Mouse (Mus musculus) hindbrain, embryonic 11.5 days (tissue): Measurements from ENCODE around the gene Fpgs. TPM values are rescaled to one million over a fixed set of nuclear protein-coding genes. Genes with fewer than 3 reads are reported as not detected.

ENCODE experiments used
- ATAC-seq: fragments of 200-750 bp; cut with Nextera tagmentation; 2 replicates; pipeline ENCODE4 v1.8.0; 2017; ENCODE audit warnings: mild to moderate bottlenecking, moderate TSS enrichment, moderate library complexity; ENCODE audit not compliant: low FRiP score
- DNase-seq: peaks from one replicate; pipeline ENCODE4 v3.0.0-alpha.2; 2015; ENCODE audit warnings: low spot score
- H3K27ac ChIP-seq: fragments of 300-500 bp; sonication (generic); 2 replicates; pipeline ENCODE4 v1.5.1; 2014; ENCODE audit warnings: mild to moderate bottlenecking, low read depth, low read length
- H3K27me3 ChIP-seq: fragments of 300-500 bp; sonication (generic); 2 replicates; pipeline ENCODE4 v1.6.1; 2014; ENCODE audit warnings: mild to moderate bottlenecking, low read length, moderate library complexity, mixed read lengths; ENCODE audit not compliant: control insufficient read depth, insufficient read depth
- H3K36me3 ChIP-seq: fragments of 300-500 bp; sonication (generic); 2 replicates; pipeline ENCODE4 v1.6.1; 2014; ENCODE audit warnings: mild to moderate bottlenecking, low read length, moderate library complexity, mixed read lengths; ENCODE audit not compliant: control insufficient read depth, insufficient read depth
- H3K4me1 ChIP-seq: fragments of 300-500 bp; sonication (generic); replicated peaks from 2 replicates; pipeline ENCODE4 v1.6.1; 2014; ENCODE audit warnings: low read length, mixed read lengths; ENCODE audit not compliant: control insufficient read depth, insufficient read depth
- H3K4me2 ChIP-seq: fragments of 300-500 bp; sonication (generic); replicated peaks from 2 replicates; pipeline ENCODE4 v1.6.1; 2014; ENCODE audit warnings: mild to moderate bottlenecking, low read depth, low read length
- H3K4me3 ChIP-seq: fragments of 300-500 bp; sonication (generic); 2 replicates; pipeline ENCODE4 v1.5.1; 2014; ENCODE audit warnings: low read depth, low read length
- H3K9ac ChIP-seq: fragments of 300-500 bp; sonication (generic); 2 replicates; pipeline ENCODE4 v1.6.1; 2014; ENCODE audit warnings: low read depth, low read length
- H3K9me3 ChIP-seq: fragments of 300-500 bp; sonication (generic); 2 replicates; pipeline ENCODE4 v1.6.1; 2016; ENCODE audit warnings: low read length; ENCODE audit not compliant: control insufficient read depth
- WGBS: fragments of 180-500 bp; shearing (Covaris S2); extraction: QIAGEN DNeasy Blood & Tissue Kit; methylation state at CpG from one replicate; pipeline ENCODE4 v1.1.7; 2014; 5-methylcytosine and 5-hydroxymethylcytosine counted together
- polyA plus RNA-seq: library from polyadenylated mRNA; unstranded; fragments of >200 nt; fragmentation: Nextera tagmentation; extraction: Ambion mirVana; gene quantifications from 2 replicates; pipeline ENCODE4 v1.2.1, GENCODE M21; 2014

Fpgs gene
- polyA plus RNA-seq, 1 experiment from 2014 or later: 11.2 TPM

GRCm38 (mm10) chr2:32720681-32721229 is 16.8 kb upstream of the Fpgs start, which contains the start of gene Sh2d3c:
TSS of gene Sh2d3c (plus strand) at chr2:32721055.
- H3K4me2 ChIP-seq: no peak within 1 kb of the TSS
- 58% methylated on average over 8 of the region's 8 CpGs for WGBS

GRCm38 (mm10) chr2:32720053-32720452 is 16.1 kb upstream of the Fpgs start:
- Histone ChIP-seq H3K9ac (no peak overlapping the region), H3K4me1 (no peaks in the 10 kb centered on the region), H3K4me3 (no peak overlapping the region), H3K27ac (no peak overlapping the region), H3K27me3 (no peaks in the 10 kb centered on the region), H3K36me3 (no peaks in the 10 kb centered on the region), H3K9me3 (no peaks in the 10 kb centered on the region), H3K4me2 (no peak overlapping the region)
- DNase-seq: no peak
- no peak for ATAC-seq
- WGBS: 99% methylated on average over 3 of the region's 3 CpGs

More at GRCm38 (mm10) chr2:32720681-32721229, 16.8 kb upstream of the Fpgs start, which contains the start of gene Sh2d3c:
- Histone ChIP-seq H3K4me3 (no peak within 1 kb of the TSS), H3K27ac (no peak within 1 kb of the TSS), H3K9ac (no peak within 1 kb of the TSS), H3K9me3 (no peaks in the 10 kb centered on the region), H3K27me3 (no peaks in the 10 kb centered on the region), H3K36me3 (no peaks in the 10 kb centered on the region), H3K4me1 (no peaks in the 10 kb centered on the region)
- ATAC-seq (no peak), DNase-seq (no peak)

- WGBS: 47% methylated on average over 9 of the region's 9 CpGs
- no peak overlapping the region for H3K9ac ChIP-seq
- DNase-seq (no peak), ATAC-seq (0 out of 2 replicates have a peak, but pooled peaks have one; percentile 22)
- H3K36me3 ChIP-seq: no peaks in the 10 kb centered on the region
- H3K4me1 ChIP-seq: no peaks in the 10 kb centered on the region
- no peak overlapping the region for H3K4me2 ChIP-seq
- no peaks in the 10 kb centered on the region for H3K27me3 ChIP-seq
- H3K9me3 ChIP-seq: no peaks in the 10 kb centered on the region
- no peak overlapping the region for H3K27ac ChIP-seq
- no peak overlapping the region for H3K4me3 ChIP-seq
Measured at GRCm38 (mm10) chr2:32718761-32719160, 14.8 kb upstream of the Fpgs start.

GRCm38 (mm10) chr2:32714987-32715425 is 11.1 kb upstream of the Fpgs start:
- WGBS: 70% methylated on average over 4 of the region's 4 CpGs
- Histone ChIP-seq H3K9ac (no peak overlapping the region), H3K4me2 (no peak overlapping the region)

GRCm38 (mm10) chr2:32714117-32714986 is 10.4 kb upstream of the Fpgs start:
- 56% methylated on average over 11 of the region's 11 CpGs for WGBS
- Histone ChIP-seq H3K9ac (no peak overlapping the region), H3K9me3 (no peaks in the 10 kb centered on the region), H3K4me3 (no peak overlapping the region), H3K36me3 (peaks cover 4% of the 10 kb centered on the region; the same call in 1 of the 2 replicates), H3K4me1 (peaks cover 5% of the 10 kb centered on the region; the same call in 1 of the 2 replicates), H3K27ac (peak overlapping the region; percentile 99; the same call in 1 of the 2 replicates), H3K4me2 (no peak overlapping the region), H3K27me3 (no peaks in the 10 kb centered on the region)
- ATAC-seq (no peak), DNase-seq (no peak)

More at GRCm38 (mm10) chr2:32714987-32715425, 11.1 kb upstream of the Fpgs start:
- Histone ChIP-seq H3K27me3 (no peaks in the 10 kb centered on the region), H3K27ac (no peak overlapping the region), H3K9me3 (no peaks in the 10 kb centered on the region), H3K36me3 (no peaks in the 10 kb centered on the region), H3K4me3 (no peak overlapping the region), H3K4me1 (peaks cover 5% of the 10 kb centered on the region; the same call in 1 of the 2 replicates)
- DNase-seq: no peak
- ATAC-seq: no peak

- Histone ChIP-seq H3K27me3 (no peaks in the 10 kb centered on the region), H3K9ac (peak within 1 kb of the TSS; percentile 91), H3K4me3 (peak within 1 kb of the TSS; percentile 93), H3K4me1 (peaks cover 5% of the 10 kb centered on the region; the same call in 1 of the 2 replicates), H3K36me3 (peaks cover 5% of the 10 kb centered on the region), H3K4me2 (peak within 1 kb of the TSS; percentile 90), H3K9me3 (no peaks in the 10 kb centered on the region), H3K27ac (peak within 1 kb of the TSS; percentile 99)
- DNase-seq: peak; percentile 96
- under 1% methylated on average over 49 of the region's 79 CpGs for WGBS
- peak; percentile 83 for ATAC-seq
Measured at GRCm38 (mm10) chr2:32712934-32713817, 9.2 kb upstream of the Fpgs start, which contains the start of gene Cdk9. TSS of gene Cdk9 (minus strand) at chr2:32713076.

GRCm38 (mm10) chr2:32712586-32712933 is 8.6 kb upstream of the Fpgs start:
- under 1% methylated on average over 26 of the region's 44 CpGs for WGBS
- peaks cover 7% of the 10 kb centered on the region for H3K36me3 ChIP-seq
- peak overlapping the region; percentile 93 for H3K4me3 ChIP-seq
- DNase-seq: peak; percentile 97
- H3K9ac ChIP-seq: peak overlapping the region; percentile 91
- H3K4me1 ChIP-seq: peaks cover 5% of the 10 kb centered on the region; the same call in 1 of the 2 replicates
- peak overlapping the region; percentile 90 for H3K4me2 ChIP-seq
- no peaks in the 10 kb centered on the region for H3K27me3 ChIP-seq
- H3K9me3 ChIP-seq: no peaks in the 10 kb centered on the region
- peak overlapping the region; percentile 99 for H3K27ac ChIP-seq
- ATAC-seq: peak; percentile 91

- H3K4me2 ChIP-seq: peak overlapping the region; percentile 90
- ATAC-seq (peak; percentile 58), DNase-seq (peak; percentile 60)
- under 1% methylated on average over 41 of the region's 41 CpGs for WGBS
- no peaks in the 10 kb centered on the region for H3K9me3 ChIP-seq
- H3K27me3 ChIP-seq: no peaks in the 10 kb centered on the region
- peak overlapping the region; percentile 93 for H3K4me3 ChIP-seq
- peaks cover 7% of the 10 kb centered on the region for H3K36me3 ChIP-seq
- H3K27ac ChIP-seq: peak overlapping the region; percentile 99
- peak overlapping the region; percentile 91 for H3K9ac ChIP-seq
- peaks cover 5% of the 10 kb centered on the region; the same call in 1 of the 2 replicates for H3K4me1 ChIP-seq
Measured at GRCm38 (mm10) chr2:32712108-32712551, 8.2 kb upstream of the Fpgs start.
